Mouse (Mus musculus): Measurements from ENCODE around the gene Gltpd2. TPM values are rescaled to one million over a fixed set of nuclear protein-coding genes. Genes with fewer than 3 reads are reported as not detected.
A peak's percentile ranks its signal among the peaks of the same experiment; 100 is the strongest.

Gene Gltpd2
- polyA plus RNA-seq, 1 experiment: not detected

DNA sequence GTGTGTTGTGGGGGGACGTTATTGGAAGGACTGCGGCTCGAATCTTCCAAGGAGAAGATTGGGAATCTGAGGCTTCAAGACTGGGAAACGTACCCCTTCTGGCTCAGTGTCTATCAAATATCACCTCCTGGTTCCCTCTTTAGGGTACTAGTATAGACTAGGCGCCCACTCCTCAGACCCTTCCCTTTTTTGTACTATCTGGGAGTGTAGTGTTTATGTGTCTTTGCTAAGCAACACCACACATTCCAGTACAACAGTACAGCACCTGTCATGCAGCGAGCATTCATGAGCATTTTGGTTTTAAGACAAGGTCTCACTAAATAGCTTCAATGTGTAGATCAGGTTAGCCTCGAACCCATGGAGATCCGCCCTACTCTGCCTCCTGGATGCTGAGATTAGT, 32.5 kb downstream of the Gltpd2 start:
- TF ChIP-seq POLR2A (IDR thresholded peaks at IDR 0.05; ENCODE audit: insufficient read length, low read depth): no peak
- TF ChIP-seq SRF (IDR thresholded peaks at IDR 0.05; ENCODE audit: control insufficient read depth, insufficient read length, low read depth): no peak
- TF ChIP-seq USF1 (IDR thresholded peaks at IDR 0.05; ENCODE audit: low read depth): no peak
- TF ChIP-seq MAX (IDR thresholded peaks at IDR 0.05; ENCODE audit: low read depth): no peak
- no peak for TF ChIP-seq REST (IDR thresholded peaks at IDR 0.05; ENCODE audit: insufficient read depth, insufficient read length)
- no peak for TF ChIP-seq MYOG (IDR thresholded peaks at IDR 0.05; ENCODE audit: control insufficient read depth in 1 of 3, insufficient read depth in 1 of 3, insufficient read length in 2 of 3, low read depth in 2 of 3)
- no peak for TF ChIP-seq POLR2AphosphoS2 (IDR thresholded peaks at IDR 0.05; ENCODE audit: insufficient read length, low read depth)
- TF ChIP-seq MYOD1 (IDR thresholded peaks at IDR 0.05; ENCODE audit: control insufficient read depth in 1 of 3, insufficient read length in 2 of 3, low read depth in 2 of 3): no peak
- TF ChIP-seq CEBPB (IDR thresholded peaks at IDR 0.05; ENCODE audit: insufficient read depth, poor library complexity, severe bottlenecking): no peak
- H3K4me2 ChIP-seq (ENCODE audit: low read depth): no peak overlapping the region
- no peaks in the 10 kb centered on the region for H3K79me2 ChIP-seq (ENCODE audit: control insufficient read depth, insufficient read depth)
- H3K36me3 ChIP-seq (ENCODE audit: control insufficient read depth, insufficient read depth): no peaks in the 10 kb centered on the region
- no peak overlapping the region for H3ac ChIP-seq (ENCODE audit: control insufficient read depth, insufficient read length)
- no peak overlapping the region for H3K4me3 ChIP-seq
- H3K27me3 ChIP-seq (ENCODE audit: control insufficient read depth, insufficient read depth, insufficient read length): no peaks in the 10 kb centered on the region

DNA sequence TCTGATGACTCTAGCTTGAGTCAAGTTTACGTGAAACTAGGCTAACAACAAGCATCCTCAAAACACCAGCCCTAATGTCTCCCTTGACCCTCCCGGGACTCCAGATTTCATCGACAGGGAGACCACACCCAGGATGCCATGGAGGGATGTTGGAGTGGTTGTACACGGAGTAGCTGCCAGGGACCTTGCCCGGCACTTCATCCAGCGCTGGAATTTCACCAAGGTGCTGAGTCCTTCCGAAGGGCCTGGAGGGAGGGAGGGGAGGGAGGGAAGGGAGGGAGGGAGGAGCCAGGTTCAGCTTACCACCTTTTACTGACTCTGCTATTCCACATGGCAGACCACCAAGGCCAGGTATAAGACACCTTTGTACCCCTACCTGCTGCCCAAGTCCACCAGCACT, 34.9 kb downstream of the Gltpd2 start:
- no peak for TF ChIP-seq CEBPB (IDR thresholded peaks at IDR 0.05; ENCODE audit: insufficient read depth, poor library complexity, severe bottlenecking)
- no peaks in the 10 kb centered on the region for H3K79me2 ChIP-seq (ENCODE audit: control insufficient read depth, insufficient read depth)
- H3K4me3 ChIP-seq: no peak overlapping the region
- no peak overlapping the region for H3K4me2 ChIP-seq (ENCODE audit: low read depth)
- no peaks in the 10 kb centered on the region for H3K27me3 ChIP-seq (ENCODE audit: control insufficient read depth, insufficient read depth, insufficient read length)
- no peaks in the 10 kb centered on the region for H3K36me3 ChIP-seq (ENCODE audit: control insufficient read depth, insufficient read depth)
- H3ac ChIP-seq (ENCODE audit: control insufficient read depth, insufficient read length): no peak overlapping the region

DNA sequence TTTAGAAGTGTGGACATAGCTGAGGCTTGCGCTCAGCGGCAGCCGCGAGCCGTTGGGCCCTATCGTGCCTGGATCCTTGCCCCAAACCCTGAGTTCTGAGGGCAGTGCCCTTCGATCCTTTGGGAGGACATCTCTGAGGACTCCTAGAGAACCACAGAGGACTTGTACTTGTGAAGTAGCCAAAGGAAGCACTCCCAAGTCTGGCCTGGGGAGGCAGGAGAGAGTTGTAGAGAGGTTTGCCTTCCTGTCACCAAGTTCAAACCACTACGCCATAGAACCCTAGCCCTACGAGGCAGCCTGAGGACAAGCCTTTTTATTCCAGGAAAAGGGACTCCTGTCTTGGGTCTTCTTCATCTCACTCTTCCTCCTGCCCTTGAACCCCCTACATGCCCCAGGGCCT, 38.5 kb downstream of the Gltpd2 start:
- no peak overlapping the region for H3K4me3 ChIP-seq
- H3K4me2 ChIP-seq (ENCODE audit: low read depth): no peak overlapping the region
- H3K27me3 ChIP-seq (ENCODE audit: control insufficient read depth, insufficient read depth, insufficient read length): no peaks in the 10 kb centered on the region
- no peak for TF ChIP-seq MYOG (IDR thresholded peaks at IDR 0.05; ENCODE audit: control insufficient read depth in 1 of 3, insufficient read depth in 1 of 3, insufficient read length in 2 of 3, low read depth in 2 of 3)
- no peaks in the 10 kb centered on the region for H3K36me3 ChIP-seq (ENCODE audit: control insufficient read depth, insufficient read depth)
- no peaks in the 10 kb centered on the region for H3K79me2 ChIP-seq (ENCODE audit: control insufficient read depth, insufficient read depth)
- no peak overlapping the region for H3ac ChIP-seq (ENCODE audit: control insufficient read depth, insufficient read length)

DNA sequence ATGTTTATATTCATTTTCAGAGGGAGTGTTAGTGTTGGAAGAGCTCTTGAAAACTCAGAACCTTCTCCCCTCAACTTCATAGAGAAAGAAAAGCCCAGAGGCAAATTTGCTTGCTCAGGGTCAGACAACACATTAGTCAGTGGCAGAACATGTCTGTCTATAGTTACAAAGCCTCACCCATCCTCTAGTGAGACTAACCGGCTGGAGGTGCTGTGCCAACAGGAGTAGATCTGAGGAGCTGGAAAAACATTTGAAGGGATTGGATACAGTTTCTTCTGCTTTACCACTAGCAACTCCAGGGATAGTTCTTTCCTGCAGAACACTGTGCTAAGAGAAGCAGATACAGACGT, 42.9 kb downstream of the Gltpd2 start:
- H3K4me2 ChIP-seq (ENCODE audit: low read depth): peak overlapping the region; percentile 94
- H3K36me3 ChIP-seq (ENCODE audit: control insufficient read depth, insufficient read depth): no peaks in the 10 kb centered on the region
- H3K79me2 ChIP-seq (ENCODE audit: control insufficient read depth, insufficient read depth): peaks cover 36% of the 10 kb centered on the region
- peak overlapping the region; percentile 97 for H3ac ChIP-seq (ENCODE audit: control insufficient read depth, insufficient read length)
- peak overlapping the region; percentile 72 for H3K4me3 ChIP-seq
- TF ChIP-seq SRF (IDR thresholded peaks at IDR 0.05; ENCODE audit: control insufficient read depth, insufficient read length, low read depth) (no peak), POLR2A (IDR thresholded peaks at IDR 0.05; ENCODE audit: insufficient read length, low read depth) (no peak), TCF12 (IDR thresholded peaks at IDR 0.05; ENCODE audit: insufficient read depth, poor library complexity, severe bottlenecking) (no peak), E2F4 (IDR thresholded peaks at IDR 0.05; ENCODE audit: insufficient read depth) (no peak), MYOD1 (IDR thresholded peaks at IDR 0.05; ENCODE audit: control insufficient read depth in 1 of 3, insufficient read length in 2 of 3, low read depth in 2 of 3) (no peak)
- H3K27me3 ChIP-seq (ENCODE audit: control insufficient read depth, insufficient read depth, insufficient read length): no peaks in the 10 kb centered on the region

DNA sequence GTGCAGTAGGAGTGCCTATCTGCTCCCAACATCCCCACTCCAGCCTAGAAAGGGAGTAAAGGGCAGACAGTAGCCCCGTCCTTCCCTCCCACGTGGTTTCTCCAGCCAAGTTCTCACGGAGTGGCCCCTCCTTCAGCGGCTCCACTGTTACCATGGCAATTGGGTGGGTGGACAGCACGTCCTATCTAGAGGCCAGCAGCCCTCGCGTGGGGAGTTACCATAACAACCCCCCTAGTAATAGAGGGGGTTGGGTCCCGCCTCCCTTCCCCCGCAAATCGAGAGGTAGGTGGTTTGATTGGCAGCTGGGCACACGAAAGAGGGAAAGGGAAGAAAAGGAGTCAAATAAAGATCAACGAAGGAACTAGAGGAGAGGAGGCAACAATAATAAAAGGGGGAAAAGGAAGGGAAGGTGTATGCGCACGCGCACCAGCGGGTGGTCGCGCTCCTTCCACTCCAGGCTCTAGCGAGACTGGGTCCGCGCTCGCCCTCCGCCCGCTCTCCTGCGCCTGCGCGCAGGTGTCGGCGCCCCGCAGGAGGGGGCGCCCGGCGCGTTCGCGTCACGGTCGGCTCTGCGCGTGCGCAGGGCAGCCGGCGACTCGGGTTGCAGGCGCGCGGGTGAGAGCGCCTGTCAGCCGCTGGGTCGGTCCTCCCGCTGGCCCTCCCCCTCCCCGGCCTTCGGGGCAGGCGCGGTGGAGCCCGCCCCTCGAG, 43.4 kb downstream of the Gltpd2 start, which contains the start of gene Mink1:
Gene Mink1, plus strand, starts transcription at position 595 of the 708 bp plus-strand sequence.
- Histone ChIP-seq H3K4me2 (ENCODE audit: low read depth) (peak within 1 kb of the TSS; percentile 98), H3ac (ENCODE audit: control insufficient read depth, insufficient read length) (peak within 1 kb of the TSS; percentile 97), H3K27me3 (ENCODE audit: control insufficient read depth, insufficient read depth, insufficient read length) (no peaks in the 10 kb centered on the region), H3K79me2 (ENCODE audit: control insufficient read depth, insufficient read depth) (peaks cover 42% of the 10 kb centered on the region), H3K36me3 (ENCODE audit: control insufficient read depth, insufficient read depth) (no peaks in the 10 kb centered on the region), H3K4me3 (peak within 1 kb of the TSS; percentile 72)
- peak in 1 of 3 experiments; percentile 45 for TF ChIP-seq MYOG (IDR thresholded peaks at IDR 0.05; ENCODE audit: control insufficient read depth in 1 of 3, insufficient read depth in 1 of 3, insufficient read length in 2 of 3, low read depth in 2 of 3)
- TF ChIP-seq MAX (IDR thresholded peaks at IDR 0.05; ENCODE audit: low read depth): no peak
- TF ChIP-seq TCF3 (IDR thresholded peaks at IDR 0.05; ENCODE audit: insufficient read length, low read depth): no peak
- peak; percentile 77 for TF ChIP-seq POLR2AphosphoS2 (IDR thresholded peaks at IDR 0.05; ENCODE audit: insufficient read length, low read depth)
- TF ChIP-seq E2F4 (IDR thresholded peaks at IDR 0.05; ENCODE audit: insufficient read depth): no peak
- no peak for TF ChIP-seq SRF (IDR thresholded peaks at IDR 0.05; ENCODE audit: control insufficient read depth, insufficient read length, low read depth)
- peak in 1 of 3 experiments; percentile 33 for TF ChIP-seq MYOD1 (IDR thresholded peaks at IDR 0.05; ENCODE audit: control insufficient read depth in 1 of 3, insufficient read length in 2 of 3, low read depth in 2 of 3)
- no peak for TF ChIP-seq TCF12 (IDR thresholded peaks at IDR 0.05; ENCODE audit: insufficient read depth, poor library complexity, severe bottlenecking)
- TF ChIP-seq POLR2A (IDR thresholded peaks at IDR 0.05; ENCODE audit: insufficient read length, low read depth): peak; percentile 81
- no peak for TF ChIP-seq REST (IDR thresholded peaks at IDR 0.05; ENCODE audit: insufficient read depth, insufficient read length)
- TF ChIP-seq CEBPB (IDR thresholded peaks at IDR 0.05; ENCODE audit: insufficient read depth, poor library complexity, severe bottlenecking): no peak
- TF ChIP-seq USF1 (IDR thresholded peaks at IDR 0.05; ENCODE audit: low read depth): peak; percentile 84

Data from myocyte (in vitro differentiated cells).